Mouse (Mus musculus): Measurements from ENCODE around the gene Sestd1. TPM values are rescaled to one million over a fixed set of nuclear protein-coding genes. Genes with fewer than 3 reads are reported as not detected.

The Sestd1 gene
- polyA plus RNA-seq, 1 experiment from 2014 or later, result 19.5 TPM

GRCm38 (mm10) chr2:77301687-77302389, 21.4 kb upstream of the Sestd1 start:
- H3K4me3 ChIP-seq, result no peak overlapping the region
- ATAC-seq (ENCODE audit: low FRiP score, low read depth), result no peak
- 0 out of 2 replicates have a peak, but pooled peaks cover 2% of the 10 kb centered on the region for H3K4me1 ChIP-seq
- no peak overlapping the region for H3K4me2 ChIP-seq (replicated peaks)
- no peaks in the 10 kb centered on the region for H3K9me3 ChIP-seq
- H3K27me3 ChIP-seq, result no peaks in the 10 kb centered on the region
- H3K9ac ChIP-seq, result no peak overlapping the region
- H3K27ac ChIP-seq, result no peak overlapping the region
- WGBS, result 70% methylated on average over 9 of the region's 9 CpGs
- H3K36me3 ChIP-seq, result no peaks in the 10 kb centered on the region

- Histone ChIP-seq H3K27ac (no peak overlapping the region), H3K4me2 (replicated peaks) (no peak overlapping the region), H3K4me1 (peaks cover 5% of the 10 kb centered on the region; the same call in 1 of the 2 replicates), H3K9ac (no peak overlapping the region), H3K4me3 (no peak overlapping the region), H3K27me3 (no peaks in the 10 kb centered on the region), H3K9me3 (no peaks in the 10 kb centered on the region), H3K36me3 (no peaks in the 10 kb centered on the region)
- WGBS, result 73% methylated on average over 6 of the region's 6 CpGs
- no peak for ATAC-seq (ENCODE audit: low FRiP score, low read depth)
These were observed 9.3 kb upstream of the Sestd1 start for GRCm38 (mm10) chr2:77289701-77290100.

GRCm38 (mm10) chr2:77286755-77287154, 6.4 kb upstream of the Sestd1 start:
- Histone ChIP-seq H3K9ac (no peak overlapping the region), H3K4me2 (replicated peaks) (no peak overlapping the region), H3K36me3 (no peaks in the 10 kb centered on the region), H3K27me3 (no peaks in the 10 kb centered on the region), H3K4me1 (peaks cover 16% of the 10 kb centered on the region), H3K4me3 (no peak overlapping the region), H3K27ac (no peak overlapping the region), H3K9me3 (no peaks in the 10 kb centered on the region)
- ATAC-seq (ENCODE audit: low FRiP score, low read depth), result no peak
- 17% methylated on average over 2 of the region's 2 CpGs for WGBS

- no peak for ATAC-seq (ENCODE audit: low FRiP score, low read depth)
- Histone ChIP-seq H3K27me3 (no peaks in the 10 kb centered on the region), H3K27ac (no peak overlapping the region), H3K4me2 (replicated peaks) (no peak overlapping the region), H3K9ac (no peak overlapping the region), H3K36me3 (no peaks in the 10 kb centered on the region), H3K4me3 (no peak overlapping the region), H3K4me1 (peaks cover 21% of the 10 kb centered on the region), H3K9me3 (no peaks in the 10 kb centered on the region)
- WGBS, result 62% methylated on average over 2 of the region's 2 CpGs
These were observed 4.0 kb upstream of the Sestd1 start for GRCm38 (mm10) chr2:77284281-77284899.

- Histone ChIP-seq H3K27ac (peak overlapping the region; percentile 72), H3K9ac (peak overlapping the region; percentile 96), H3K9me3 (no peaks in the 10 kb centered on the region), H3K27me3 (no peaks in the 10 kb centered on the region), H3K4me1 (peaks cover 25% of the 10 kb centered on the region), H3K4me3 (peak overlapping the region; percentile 94), H3K4me2 (replicated peaks) (peak overlapping the region; percentile 85), H3K36me3 (peaks cover 5% of the 10 kb centered on the region)
- ATAC-seq (ENCODE audit: low FRiP score, low read depth), result peak; percentile 58
- WGBS, result 1% methylated on average over 43 of the region's 57 CpGs
These were observed 406 bp downstream of the Sestd1 start for GRCm38 (mm10) chr2:77279861-77280511.

GRCm38 (mm10) chr2:77277272-77277671, 3.1 kb downstream of the Sestd1 start:
- Histone ChIP-seq H3K4me1 (peaks cover 14% of the 10 kb centered on the region), H3K9me3 (no peaks in the 10 kb centered on the region), H3K9ac (no peak overlapping the region), H3K27ac (no peak overlapping the region), H3K36me3 (peaks cover 5% of the 10 kb centered on the region), H3K4me3 (no peak overlapping the region), H3K4me2 (replicated peaks) (no peak overlapping the region), H3K27me3 (no peaks in the 10 kb centered on the region)
- no peak for ATAC-seq (ENCODE audit: low FRiP score, low read depth)
- WGBS, result 63% methylated on average over 4 of the region's 4 CpGs

GRCm38 (mm10) chr2:77275851-77276250, 4.5 kb downstream of the Sestd1 start:
- Histone ChIP-seq H3K27ac (no peak overlapping the region), H3K9me3 (no peaks in the 10 kb centered on the region), H3K36me3 (peaks cover 5% of the 10 kb centered on the region), H3K27me3 (no peaks in the 10 kb centered on the region), H3K9ac (no peak overlapping the region), H3K4me3 (no peak overlapping the region), H3K4me2 (replicated peaks) (no peak overlapping the region), H3K4me1 (peaks cover 14% of the 10 kb centered on the region)
- ATAC-seq (ENCODE audit: low FRiP score, low read depth), result no peak
- WGBS, result 85% methylated on average over 5 of the region's 5 CpGs

- Histone ChIP-seq H3K4me2 (replicated peaks) (no peak overlapping the region), H3K9me3 (no peaks in the 10 kb centered on the region), H3K27ac (no peak overlapping the region), H3K4me3 (no peak overlapping the region), H3K27me3 (no peaks in the 10 kb centered on the region), H3K4me1 (peaks cover 14% of the 10 kb centered on the region), H3K36me3 (peaks cover 5% of the 10 kb centered on the region), H3K9ac (no peak overlapping the region)
- 82% methylated on average over 9 of the region's 9 CpGs for WGBS
- ATAC-seq (ENCODE audit: low FRiP score, low read depth), result no peak
These were observed 5.3 kb downstream of the Sestd1 start for GRCm38 (mm10) chr2:77274976-77275641.

- Histone ChIP-seq H3K36me3 (no peaks in the 10 kb centered on the region), H3K9me3 (no peaks in the 10 kb centered on the region), H3K4me2 (replicated peaks) (no peak overlapping the region), H3K27ac (no peak overlapping the region), H3K27me3 (no peaks in the 10 kb centered on the region), H3K9ac (no peak overlapping the region), H3K4me1 (peaks cover 18% of the 10 kb centered on the region), H3K4me3 (no peak overlapping the region)
- 83% methylated on average over 2 of the region's 2 CpGs for WGBS
- no peak for ATAC-seq (ENCODE audit: low FRiP score, low read depth)
These were observed 7.4 kb downstream of the Sestd1 start for GRCm38 (mm10) chr2:77272953-77273352.

GRCm38 (mm10) chr2:77270781-77271180, 9.6 kb downstream of the Sestd1 start:
- ATAC-seq (ENCODE audit: low FRiP score, low read depth), result no peak

GRCm38 (mm10) chr2:77270136-77270535, 10.3 kb downstream of the Sestd1 start:
- Histone ChIP-seq H3K9ac (no peak overlapping the region), H3K4me2 (replicated peaks) (no peak overlapping the region), H3K9me3 (no peaks in the 10 kb centered on the region), H3K27me3 (no peaks in the 10 kb centered on the region), H3K4me3 (no peak overlapping the region), H3K4me1 (peaks cover 31% of the 10 kb centered on the region), H3K27ac (no peak overlapping the region), H3K36me3 (no peaks in the 10 kb centered on the region)
- no peak for ATAC-seq (ENCODE audit: low FRiP score, low read depth)
- WGBS, result 75% methylated on average over 1 of the region's 1 CpGs

More at GRCm38 (mm10) chr2:77270781-77271180, 9.6 kb downstream of the Sestd1 start:
- Histone ChIP-seq H3K36me3 (no peaks in the 10 kb centered on the region), H3K4me3 (no peak overlapping the region), H3K27me3 (no peaks in the 10 kb centered on the region), H3K27ac (no peak overlapping the region), H3K9me3 (no peaks in the 10 kb centered on the region), H3K9ac (no peak overlapping the region), H3K4me2 (replicated peaks) (no peak overlapping the region), H3K4me1 (peaks cover 32% of the 10 kb centered on the region)
- 83% methylated on average over 7 of the region's 7 CpGs for WGBS

Measured in limb, embryonic 13.5 days (tissue).